Mouse (Mus musculus) bone marrow macrophage, adult 2 months (primary cell): ENCODE results near the gene Lrrc17. TPM values are rescaled to one million over a fixed set of nuclear protein-coding genes. Genes with fewer than 3 reads are reported as not detected.

ENCODE experiments used
- H3K27ac ChIP-seq: 2 replicates; pipeline ENCODE4 v1.5.1; 2012; ENCODE audit warnings: low read depth, low read length; ENCODE audit not compliant: insufficient read depth
- H3K4me1 ChIP-seq: 2 replicates; pipeline ENCODE4 v1.6.1; 2012; ENCODE audit warnings: low read length; ENCODE audit not compliant: control insufficient read depth, insufficient read depth
- H3K4me3 ChIP-seq: 2 replicates; pipeline ENCODE4 v1.5.1; 2012; ENCODE audit warnings: mild to moderate bottlenecking, low read length, moderate library complexity; ENCODE audit not compliant: insufficient read depth
- CTCF ChIP-seq: IDR thresholded peaks from 2 replicates; pipeline ENCODE4 v1.5.1; 2012; ENCODE audit warnings: low read depth, mild to moderate bottlenecking, low read length, moderate library complexity
- POLR2A ChIP-seq: IDR thresholded peaks from 2 replicates; pipeline ENCODE4 v1.6.1; 2012; ENCODE audit warnings: mild to moderate bottlenecking, low read depth, low read length, borderline replicate concordance
- polyA plus RNA-seq: library from polyadenylated mRNA; stranded (reverse); fragments of >200 nt; gene quantifications from 2 replicates; pipeline ENCODE4 v1.2.4, GENCODE M21; 2012; ENCODE audit not compliant: missing spikeins, insufficient read depth, insufficient read length

The Lrrc17 gene
- polyA plus RNA-seq, 1 experiment: not detected

GRCm38 (mm10) chr5:21506887-21507286 is 36.5 kb upstream of the Lrrc17 start:
- no peak overlapping the region for H3K27ac ChIP-seq
- TF ChIP-seq POLR2A: no peak
- no peak for TF ChIP-seq CTCF
- no peak overlapping the region for H3K4me3 ChIP-seq
- H3K4me1 ChIP-seq: no peaks in the 10 kb centered on the region

GRCm38 (mm10) chr5:21509801-21510200 is 33.6 kb upstream of the Lrrc17 start:
- Histone ChIP-seq H3K4me1 (0 out of 2 replicates have a peak, but pooled peaks cover under 1% of the 10 kb centered on the region), H3K4me3 (no peak overlapping the region)
- no peak for TF ChIP-seq CTCF
- TF ChIP-seq POLR2A: no peak

GRCm38 (mm10) chr5:21513363-21513762 is 30.0 kb upstream of the Lrrc17 start:
- TF ChIP-seq POLR2A: no peak
- TF ChIP-seq CTCF: no peak
- Histone ChIP-seq H3K4me1 (peaks cover 15% of the 10 kb centered on the region), H3K27ac (no peak overlapping the region), H3K4me3 (no peak overlapping the region)

More at GRCm38 (mm10) chr5:21509801-21510200, 33.6 kb upstream of the Lrrc17 start:
- no peak overlapping the region for H3K27ac ChIP-seq

- Histone ChIP-seq H3K4me1 (peaks cover 15% of the 10 kb centered on the region), H3K27ac (peak overlapping the region; percentile 35), H3K4me3 (no peak overlapping the region)
- TF ChIP-seq CTCF (no peak), POLR2A (no peak)
These were observed 25.8 kb upstream of the Lrrc17 start for GRCm38 (mm10) chr5:21517562-21517961.

- no peak for TF ChIP-seq CTCF
- TF ChIP-seq POLR2A: no peak
- Histone ChIP-seq H3K27ac (no peak overlapping the region), H3K4me1 (peaks cover 15% of the 10 kb centered on the region), H3K4me3 (no peak overlapping the region)
These were observed 25.2 kb upstream of the Lrrc17 start for GRCm38 (mm10) chr5:21518207-21518606.

GRCm38 (mm10) chr5:21519166-21519565 is 24.2 kb upstream of the Lrrc17 start:
- TF ChIP-seq POLR2A (no peak), CTCF (no peak)
- Histone ChIP-seq H3K4me1 (peaks cover 15% of the 10 kb centered on the region), H3K27ac (no peak overlapping the region), H3K4me3 (no peak overlapping the region)

GRCm38 (mm10) chr5:21526835-21527485 is 16.4 kb upstream of the Lrrc17 start:
- no peak overlapping the region for H3K4me3 ChIP-seq
- H3K27ac ChIP-seq: no peak overlapping the region
- peaks cover 12% of the 10 kb centered on the region for H3K4me1 ChIP-seq
- TF ChIP-seq POLR2A (no peak), CTCF (no peak)

GRCm38 (mm10) chr5:21527488-21527911 is 15.9 kb upstream of the Lrrc17 start:
- TF ChIP-seq CTCF (no peak), POLR2A (no peak)
- H3K4me1 ChIP-seq: peaks cover 12% of the 10 kb centered on the region
- H3K27ac ChIP-seq: no peak overlapping the region
- H3K4me3 ChIP-seq: no peak overlapping the region

GRCm38 (mm10) chr5:21528068-21528842 is 15.1 kb upstream of the Lrrc17 start:
- Histone ChIP-seq H3K27ac (peak overlapping the region; percentile 9; the same call in 1 of the 2 replicates), H3K4me3 (no peak overlapping the region), H3K4me1 (peaks cover 12% of the 10 kb centered on the region)
- TF ChIP-seq POLR2A (no peak), CTCF (no peak)
